Mouse (Mus musculus): ENCODE measurements around the gene Ciita. TPM values are rescaled to one million over a fixed set of nuclear protein-coding genes. Genes with fewer than 3 reads are reported as not detected.

Ciita gene
- total RNA-seq, 2 experiments from 2014 or later: 0.18 TPM; not detected in 1

GRCm38 (mm10) chr16:10501865-10502264, 22.0 kb downstream of the Ciita start:
- DNase-seq (ENCODE audit: extremely low spot score in 1 of 2, low spot score in 2 of 2): no peak
- Histone ChIP-seq H3K4me3 (no peak overlapping the region), H3K27ac (no peak overlapping the region)
- intact Hi-C loops (cut with DNase I): no loop called here
- TF ChIP-seq CTCF (IDR thresholded peaks at IDR 0.05): no peak

DNA sequence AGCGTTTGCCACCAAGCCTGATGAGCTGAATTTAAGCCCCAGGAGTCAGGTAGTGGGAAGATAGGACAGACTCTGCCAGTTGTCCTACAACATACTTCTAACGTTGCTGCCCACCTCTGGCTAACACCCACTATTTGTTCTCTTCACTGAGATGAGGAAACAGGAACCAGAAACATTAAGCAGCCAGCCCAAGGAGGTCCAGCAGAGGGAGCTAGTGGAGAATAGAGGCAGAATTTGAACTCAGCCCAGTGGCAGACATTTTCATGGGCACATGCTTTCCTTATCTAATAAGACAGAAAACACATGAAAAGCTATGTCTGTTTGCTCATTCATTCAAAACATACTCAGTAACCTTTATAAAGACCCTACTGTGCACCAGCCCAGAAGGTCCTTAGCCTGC, 23.2 kb downstream of the Ciita start:
- intact Hi-C loops (cut with DNase I): no loop called here
- H3K27ac ChIP-seq: no peak overlapping the region
- H3K4me3 ChIP-seq: no peak overlapping the region
- no peak for TF ChIP-seq CTCF (IDR thresholded peaks at IDR 0.05)
- DNase-seq (ENCODE audit: extremely low spot score in 1 of 2, low spot score in 2 of 2): no peak

DNA sequence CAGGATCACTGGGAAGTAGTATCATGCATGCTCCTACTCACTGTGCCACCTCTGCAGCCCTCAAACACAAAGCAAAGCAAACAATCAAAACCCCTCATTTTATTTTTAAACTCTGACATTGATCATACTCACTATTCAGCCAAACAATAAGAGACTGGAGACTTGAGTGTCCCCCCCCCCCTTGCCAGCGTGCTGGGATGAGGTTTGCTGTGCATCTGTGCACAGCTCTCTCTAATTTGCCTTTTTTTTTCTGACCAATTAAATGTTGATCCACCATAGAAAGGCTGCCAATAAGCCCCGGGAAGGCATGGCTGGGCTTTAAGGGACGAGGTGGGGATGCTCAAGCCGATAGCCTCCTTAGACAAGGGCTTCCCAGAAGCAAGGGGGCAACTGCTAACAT, 27.6 kb downstream of the Ciita start:
- no peak overlapping the region for H3K4me3 ChIP-seq
- DNase-seq (ENCODE audit: extremely low spot score in 1 of 2, low spot score in 2 of 2): no peak
- TF ChIP-seq CTCF (IDR thresholded peaks at IDR 0.05): no peak
- intact Hi-C loops (cut with DNase I): no loop called here
- H3K27ac ChIP-seq: no peak overlapping the region

DNA sequence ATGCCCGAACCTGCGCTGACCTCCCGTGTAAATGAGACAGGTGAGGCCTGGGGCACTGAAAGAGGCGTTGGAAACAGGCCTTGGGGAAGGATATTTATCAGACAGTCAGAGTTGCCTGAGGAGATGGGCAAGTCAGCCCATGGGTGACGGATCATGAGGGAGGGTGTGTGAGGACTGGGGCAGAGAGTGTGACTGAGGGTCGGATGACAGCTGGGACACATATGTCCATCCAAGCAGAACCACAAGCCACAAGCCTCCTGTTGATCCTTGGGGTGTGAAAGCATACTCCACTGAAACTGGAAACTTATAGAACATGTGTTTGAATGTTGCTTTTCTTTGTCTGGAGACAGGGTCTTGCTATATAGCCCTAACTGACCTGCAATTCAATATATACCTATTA, 28.8 kb downstream of the Ciita start:
- Histone ChIP-seq H3K4me3 (no peak overlapping the region), H3K27ac (no peak overlapping the region)
- no peak for DNase-seq (ENCODE audit: extremely low spot score in 1 of 2, low spot score in 2 of 2)
- intact Hi-C loops (cut with DNase I): no loop called here
- TF ChIP-seq CTCF (IDR thresholded peaks at IDR 0.05): no peak

DNA sequence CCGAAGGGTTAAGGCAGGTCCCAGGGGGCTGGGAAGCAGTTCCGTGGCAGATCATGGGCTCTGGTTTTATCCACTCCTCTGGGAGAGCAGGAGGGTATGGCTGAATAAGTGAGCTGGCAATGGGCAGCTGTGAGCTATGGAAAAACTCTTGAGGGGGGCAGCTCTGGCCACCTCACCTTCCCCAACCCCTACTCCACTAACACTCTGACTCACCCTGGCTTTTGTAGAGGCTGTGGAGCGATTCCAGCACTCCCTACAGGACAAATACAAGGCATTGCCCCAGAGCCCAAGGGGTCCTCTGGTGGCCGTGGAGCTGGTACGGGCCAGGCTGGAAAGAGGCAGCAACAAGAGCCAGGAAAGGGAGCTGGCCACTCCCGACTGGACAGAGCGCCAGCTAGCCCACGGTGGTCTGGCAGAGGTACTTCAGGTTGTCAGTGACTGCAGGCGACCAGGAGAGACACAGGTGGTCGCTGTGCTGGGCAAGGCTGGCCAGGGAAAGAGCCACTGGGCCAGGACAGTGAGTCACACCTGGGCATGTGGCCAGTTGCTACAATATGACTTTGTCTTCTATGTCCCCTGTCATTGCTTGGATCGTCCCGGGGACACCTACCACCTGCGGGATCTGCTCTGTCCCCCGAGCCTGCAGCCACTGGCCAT, 30.7 kb downstream of the Ciita start:
- intact Hi-C loops (cut with DNase I): no loop called here
- DNase-seq (ENCODE audit: extremely low spot score in 1 of 2, low spot score in 2 of 2): no peak
- Histone ChIP-seq H3K27ac (no peak overlapping the region), H3K4me3 (no peak overlapping the region)
- no peak for TF ChIP-seq CTCF (IDR thresholded peaks at IDR 0.05)

DNA sequence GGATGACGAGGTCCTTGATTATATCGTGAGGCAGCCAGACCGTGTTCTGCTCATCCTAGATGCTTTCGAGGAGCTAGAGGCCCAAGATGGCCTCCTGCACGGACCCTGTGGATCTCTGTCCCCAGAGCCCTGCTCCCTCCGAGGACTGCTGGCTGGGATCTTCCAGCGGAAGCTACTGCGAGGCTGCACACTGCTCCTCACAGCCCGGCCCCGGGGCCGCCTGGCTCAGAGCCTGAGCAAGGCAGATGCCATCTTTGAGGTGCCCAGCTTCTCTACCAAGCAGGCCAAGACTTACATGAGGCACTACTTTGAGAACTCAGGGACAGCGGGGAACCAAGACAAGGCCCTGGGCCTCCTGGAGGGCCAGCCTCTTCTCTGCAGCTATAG, 31.3 kb downstream of the Ciita start:
- DNase-seq (ENCODE audit: extremely low spot score in 1 of 2, low spot score in 2 of 2): no peak
- Histone ChIP-seq H3K4me3 (no peak overlapping the region), H3K27ac (no peak overlapping the region)
- intact Hi-C loops (cut with DNase I): no loop called here
- no peak for TF ChIP-seq CTCF (IDR thresholded peaks at IDR 0.05)

GRCm38 (mm10) chr16:10515953-10516572, 36.2 kb downstream of the Ciita start:
- no peak for TF ChIP-seq CTCF (IDR thresholded peaks at IDR 0.05)
- intact Hi-C loops (cut with DNase I): no loop called here
- DNase-seq (ENCODE audit: extremely low spot score in 1 of 2, low spot score in 2 of 2): no peak
- no peak overlapping the region for H3K4me3 ChIP-seq
- H3K27ac ChIP-seq: no peak overlapping the region

DNA sequence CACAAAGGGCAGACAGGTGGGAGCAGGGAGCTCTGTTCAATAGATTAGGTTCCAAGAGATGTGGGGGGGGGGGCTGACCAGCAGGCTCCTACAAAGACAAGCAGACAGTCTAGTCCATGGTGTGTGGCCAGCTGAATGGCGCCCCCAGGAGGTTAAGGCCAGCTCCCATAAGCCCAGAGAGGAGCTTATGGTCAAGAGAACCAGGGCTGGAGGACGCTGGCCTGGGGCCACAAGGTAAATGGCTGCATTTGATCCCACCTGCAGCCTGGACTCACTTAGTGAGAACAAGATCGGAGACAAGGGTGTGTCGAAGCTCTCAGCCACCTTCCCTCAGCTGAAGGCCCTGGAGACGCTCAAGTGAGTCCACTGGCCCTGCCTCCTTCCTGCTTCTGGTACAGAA, 38.2 kb downstream of the Ciita start:
- intact Hi-C loops (cut with DNase I): no loop called here
- Histone ChIP-seq H3K4me3 (no peak overlapping the region), H3K27ac (no peak overlapping the region)
- DNase-seq (ENCODE audit: extremely low spot score in 1 of 2, low spot score in 2 of 2): no peak
- no peak; the same call in 1 of the 2 replicates for TF ChIP-seq CTCF (IDR thresholded peaks at IDR 0.05)

DNA sequence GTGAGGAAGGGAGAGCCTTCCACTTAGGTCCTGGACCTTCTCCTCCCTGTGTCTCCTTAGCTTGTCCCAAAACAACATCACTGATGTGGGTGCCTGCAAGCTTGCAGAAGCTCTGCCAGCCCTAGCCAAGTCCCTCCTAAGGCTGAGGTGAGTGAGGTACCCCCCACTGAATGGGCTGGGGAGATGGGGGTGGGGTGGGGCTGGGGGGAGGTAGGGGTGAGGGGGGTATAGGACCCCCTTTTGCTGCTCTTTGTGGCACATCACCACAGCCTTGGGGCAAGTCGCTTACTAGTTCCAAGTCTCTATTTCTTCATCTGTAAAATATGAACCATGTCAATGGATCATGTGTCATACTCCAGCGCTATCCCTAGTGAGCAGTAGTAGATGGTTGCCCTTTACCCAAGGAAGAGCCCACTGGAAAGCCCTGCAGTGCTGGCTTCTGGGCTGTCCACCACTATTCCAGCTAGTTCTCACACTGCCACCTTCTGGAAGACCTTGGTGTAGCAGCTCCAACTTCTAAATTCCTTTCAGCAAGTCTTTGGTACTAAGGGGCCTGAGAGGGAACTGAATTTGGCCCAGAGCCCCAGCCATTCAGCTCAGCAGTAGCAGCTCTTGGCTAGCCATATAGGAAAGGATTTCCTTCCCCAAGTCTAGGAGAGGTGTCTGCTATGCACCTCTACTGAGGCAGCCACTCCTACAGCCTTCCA, 41.2 kb downstream of the Ciita start:
- DNase-seq (ENCODE audit: extremely low spot score in 1 of 2, low spot score in 2 of 2): peak; percentile 68 to 78
- intact Hi-C loops (cut with DNase I): loop anchor here (1.0 kb wide), 1 partner anchor 105 kb away; no protein-coding TSS in a partner anchor
- Histone ChIP-seq H3K27ac (no peak overlapping the region), H3K4me3 (no peak overlapping the region)
- TF ChIP-seq CTCF (IDR thresholded peaks at IDR 0.05): peak; percentile 82

DNA sequence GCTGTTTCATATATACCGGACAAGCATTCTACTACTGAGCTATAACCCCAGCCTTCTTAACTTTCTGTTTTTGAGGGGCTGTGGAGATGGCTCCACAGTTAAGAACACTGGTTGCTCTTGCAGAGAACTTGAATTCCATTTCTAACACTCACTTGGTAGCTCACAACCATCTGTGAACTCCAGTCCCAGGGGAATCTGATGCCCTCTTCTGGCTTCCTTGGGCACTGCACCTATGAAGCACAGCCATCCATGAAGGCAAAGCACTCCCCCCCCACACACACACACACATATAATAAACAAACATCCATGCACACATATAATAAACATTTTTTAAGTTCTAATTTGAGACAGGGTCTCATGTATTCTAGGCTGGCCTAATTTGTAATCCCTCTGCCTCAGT, 43.0 kb downstream of the Ciita start:
- intact Hi-C loops (cut with DNase I): loop anchor here (2.0 kb wide), 2 partner anchors 242 to 432 kb away; no protein-coding TSS in a partner anchor
- TF ChIP-seq CTCF (IDR thresholded peaks at IDR 0.05): peak; percentile 71
- Histone ChIP-seq H3K27ac (no peak overlapping the region), H3K4me3 (no peak overlapping the region)
- DNase-seq (ENCODE audit: extremely low spot score in 1 of 2, low spot score in 2 of 2): peak; percentile 60 to 73

DNA sequence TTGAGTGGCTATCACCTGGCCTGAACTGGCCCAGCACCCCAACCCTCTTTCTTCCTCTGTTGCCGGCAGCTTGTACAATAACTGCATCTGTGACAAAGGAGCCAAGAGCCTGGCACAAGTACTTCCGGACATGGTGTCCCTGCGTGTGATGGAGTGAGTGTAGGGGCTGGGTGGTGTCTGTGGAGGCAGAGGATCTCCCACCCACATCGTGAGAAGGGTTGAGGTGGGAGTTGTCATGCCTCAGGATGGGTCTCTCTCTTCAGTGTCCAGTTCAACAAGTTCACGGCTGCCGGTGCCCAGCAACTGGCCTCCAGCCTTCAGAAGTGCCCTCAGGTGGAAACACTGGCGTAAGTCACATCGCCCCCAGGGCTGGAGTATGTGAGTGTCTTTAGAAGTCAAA, 43.8 kb downstream of the Ciita start:
- intact Hi-C loops (cut with DNase I): loop anchor here (2.0 kb wide), 2 partner anchors 243 to 433 kb away; no protein-coding TSS in a partner anchor
- TF ChIP-seq CTCF (IDR thresholded peaks at IDR 0.05): no peak
- H3K27ac ChIP-seq: no peak overlapping the region
- DNase-seq (ENCODE audit: extremely low spot score in 1 of 2, low spot score in 2 of 2): no peak
- no peak overlapping the region for H3K4me3 ChIP-seq

DNA sequence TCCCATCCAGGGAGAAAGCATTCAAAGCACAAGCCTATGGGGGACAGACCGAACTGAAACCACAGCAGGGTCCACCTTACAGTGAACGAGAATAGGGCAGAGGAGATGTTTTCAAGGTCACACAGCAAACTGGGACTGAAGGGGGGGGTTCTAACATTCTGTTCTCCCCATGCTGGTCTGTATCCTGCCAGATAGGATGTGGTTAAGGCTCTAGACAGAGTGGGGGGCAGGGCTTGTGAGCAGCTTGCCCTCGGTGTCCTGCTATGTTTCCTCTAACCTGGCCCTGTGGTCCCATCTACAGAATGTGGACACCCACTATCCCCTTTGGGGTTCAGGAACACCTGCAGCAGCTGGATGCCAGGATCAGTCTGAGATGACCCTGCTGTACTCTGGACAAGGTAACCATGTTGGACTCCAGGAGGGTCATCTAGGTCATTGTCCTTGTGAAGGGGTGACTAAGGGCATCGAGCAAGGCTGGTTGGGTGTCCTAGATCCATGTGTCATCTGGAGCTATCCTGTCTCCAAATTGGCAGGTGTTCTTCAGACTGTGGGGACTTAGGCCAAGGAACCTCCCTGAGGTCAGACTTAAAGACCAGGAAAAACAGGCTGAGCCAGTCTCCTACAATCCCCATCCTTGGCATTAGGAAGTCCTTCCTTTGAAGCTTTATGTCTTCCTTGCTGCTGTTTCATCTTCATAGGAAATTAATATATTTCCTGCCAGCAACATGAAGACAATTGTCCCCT, 45.2 kb downstream of the Ciita start:
- no peak for TF ChIP-seq CTCF (IDR thresholded peaks at IDR 0.05)
- no peak overlapping the region for H3K27ac ChIP-seq
- no peak for DNase-seq (ENCODE audit: extremely low spot score in 1 of 2, low spot score in 2 of 2)
- intact Hi-C loops (cut with DNase I): no loop called here
- no peak overlapping the region for H3K4me3 ChIP-seq

Data from left cerebral cortex, adult 2 months (tissue).